Mouse (Mus musculus): ENCODE data around the gene Foxn2. TPM values are rescaled to one million over a fixed set of nuclear protein-coding genes. Genes with fewer than 3 reads are reported as not detected.

Gene Foxn2
- polyA plus RNA-seq, 1 experiment from 2014 or later, result 7.2 TPM

DNA sequence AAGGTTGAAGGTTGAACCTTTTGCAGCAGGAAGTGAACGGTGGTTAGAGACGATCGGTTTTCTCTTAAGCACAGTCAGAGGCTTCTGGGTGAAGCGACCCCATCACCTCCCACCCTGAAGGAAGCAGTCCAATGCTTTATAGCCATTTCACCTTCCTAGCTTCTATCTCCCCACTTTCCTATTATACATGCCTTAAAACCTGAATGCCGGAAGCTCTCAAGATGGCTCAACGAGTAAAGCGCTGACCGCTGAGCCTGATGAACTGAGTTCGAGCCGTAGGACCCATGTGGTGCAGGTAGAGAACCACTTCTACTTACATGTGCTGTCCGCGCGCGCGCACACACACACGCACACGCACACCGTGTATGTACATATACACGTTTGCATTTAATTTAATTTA lies 35.4 kb upstream of the Foxn2 start:
- no peaks in the 10 kb centered on the region for H3K36me3 ChIP-seq (ENCODE audit: control insufficient read depth, insufficient read depth, low read length)
- 27% methylated on average over 19 of the region's 19 CpGs for WGBS
- no peaks in the 10 kb centered on the region for H3K9me3 ChIP-seq (ENCODE audit: control insufficient read depth, low read length)
- H3K9ac ChIP-seq (ENCODE audit: low read length), result no peak overlapping the region
- H3K4me2 ChIP-seq, result peak overlapping the region; percentile 35
- no peak overlapping the region for H3K27ac ChIP-seq (ENCODE audit: low read depth, low read length)
- H3K27me3 ChIP-seq (ENCODE audit: control insufficient read depth, insufficient read depth, low read length), result peaks cover 3% of the 10 kb centered on the region; the same call in 1 of the 2 replicates
- peaks cover 9% of the 10 kb centered on the region; the same call in 1 of the 2 replicates for H3K4me1 ChIP-seq (ENCODE audit: control insufficient read depth, insufficient read depth, low read length)
- DNase-seq (ENCODE audit: low spot score, missing footprints) (peak; percentile 86), ATAC-seq (ENCODE audit: low FRiP score) (peak; percentile 25; the same call in 1 of the 2 replicates)
- H3K4me3 ChIP-seq (ENCODE audit: low read depth, low read length), result 0 out of 2 replicates have a peak overlapping the region, but pooled peaks have one; percentile 1

DNA sequence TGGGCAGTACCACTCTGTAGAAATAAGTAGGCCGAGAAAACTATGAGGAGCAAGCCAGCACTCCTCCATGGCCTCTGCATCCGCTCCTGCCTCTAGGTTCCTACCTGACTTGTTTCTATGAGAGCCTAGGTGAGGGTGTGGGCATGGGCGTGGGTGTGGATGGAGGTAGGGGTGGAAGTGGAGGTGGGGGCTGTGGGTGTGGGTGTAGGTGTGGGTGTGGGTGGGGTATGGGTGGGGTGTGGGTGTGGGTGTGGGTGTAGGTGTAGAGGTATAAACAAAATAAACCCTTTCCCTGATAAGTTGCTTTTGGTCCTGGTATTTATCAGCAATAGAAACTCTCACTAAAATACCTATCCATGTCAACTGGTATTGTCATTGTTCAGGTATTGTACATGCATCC lies 30.8 kb upstream of the Foxn2 start:
- 83% methylated on average over 3 of the region's 3 CpGs for WGBS
- Histone ChIP-seq H3K27me3 (ENCODE audit: control insufficient read depth, insufficient read depth, low read length) (no peaks in the 10 kb centered on the region), H3K36me3 (ENCODE audit: control insufficient read depth, insufficient read depth, low read length) (no peaks in the 10 kb centered on the region), H3K4me1 (ENCODE audit: control insufficient read depth, insufficient read depth, low read length) (peaks cover 5% of the 10 kb centered on the region; the same call in 1 of the 2 replicates), H3K9me3 (ENCODE audit: control insufficient read depth, low read length) (no peaks in the 10 kb centered on the region), H3K4me3 (ENCODE audit: low read depth, low read length) (no peak overlapping the region), H3K27ac (ENCODE audit: low read depth, low read length) (no peak overlapping the region), H3K4me2 (no peak overlapping the region), H3K9ac (ENCODE audit: low read length) (no peak overlapping the region)
- no peak for ATAC-seq (ENCODE audit: low FRiP score)
- no peak for DNase-seq (ENCODE audit: low spot score, missing footprints)

DNA sequence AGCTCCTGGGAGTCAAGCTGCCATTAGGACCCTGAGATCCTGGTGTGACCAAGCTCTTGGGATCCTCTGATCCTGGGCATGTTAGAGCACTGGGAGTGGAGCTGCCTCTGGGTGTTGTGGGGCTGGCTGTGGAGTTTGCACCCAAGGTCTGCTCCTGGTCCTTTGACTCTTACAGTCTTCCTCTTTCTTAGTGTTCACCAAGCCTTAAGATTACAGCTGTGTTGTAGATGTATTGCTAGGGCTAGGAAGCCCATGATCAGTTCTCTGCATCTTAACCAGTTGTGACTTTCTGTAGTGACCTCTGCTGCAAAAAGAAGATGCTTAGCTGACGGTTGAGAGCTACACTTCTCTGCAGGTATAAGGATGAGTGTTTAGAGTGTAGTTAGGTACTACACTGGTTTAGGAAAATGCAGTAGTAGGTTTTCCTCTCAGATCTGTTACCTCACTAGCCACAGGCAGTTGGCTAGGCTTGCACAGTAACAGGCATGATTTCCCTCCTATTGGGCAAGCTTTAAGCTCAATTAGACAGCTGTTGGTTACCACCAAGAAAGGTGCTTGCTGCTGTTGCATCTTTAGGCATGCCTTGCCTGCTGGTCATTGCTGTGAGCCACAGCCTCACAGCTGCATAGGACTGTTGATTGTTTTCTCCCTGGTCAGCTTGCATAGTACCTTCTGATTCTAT lies 27.2 kb upstream of the Foxn2 start:
- Histone ChIP-seq H3K9ac (ENCODE audit: low read length) (no peak overlapping the region), H3K4me1 (ENCODE audit: control insufficient read depth, insufficient read depth, low read length) (no peaks in the 10 kb centered on the region), H3K4me2 (no peak overlapping the region), H3K27me3 (ENCODE audit: control insufficient read depth, insufficient read depth, low read length) (no peaks in the 10 kb centered on the region), H3K36me3 (ENCODE audit: control insufficient read depth, insufficient read depth, low read length) (no peaks in the 10 kb centered on the region), H3K9me3 (ENCODE audit: control insufficient read depth, low read length) (no peaks in the 10 kb centered on the region), H3K4me3 (ENCODE audit: low read depth, low read length) (no peak overlapping the region), H3K27ac (ENCODE audit: low read depth, low read length) (no peak overlapping the region)
- ATAC-seq (ENCODE audit: low FRiP score) (no peak), DNase-seq (ENCODE audit: low spot score, missing footprints) (no peak)
- WGBS, result 90% methylated on average over 1 of the region's 1 CpGs

DNA sequence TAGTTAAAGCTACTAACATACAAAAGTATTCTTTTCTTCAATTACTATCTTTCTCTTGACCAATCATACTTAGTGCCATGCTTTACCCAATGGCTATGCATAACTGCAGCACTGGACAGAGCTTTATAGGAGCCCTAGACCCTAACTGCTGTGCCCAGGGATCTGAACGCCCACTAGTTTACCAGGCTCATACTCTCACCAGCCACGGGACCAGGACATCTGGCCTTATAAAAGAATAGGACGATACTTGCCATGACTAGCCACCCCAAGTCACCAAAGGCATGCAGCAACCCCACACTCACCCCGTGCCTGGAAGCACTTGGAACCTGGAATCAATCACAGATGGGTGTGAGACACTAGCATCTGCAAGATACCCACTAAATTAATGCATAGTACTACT lies 20.1 kb upstream of the Foxn2 start:
- H3K4me1 ChIP-seq (ENCODE audit: control insufficient read depth, insufficient read depth, low read length), result no peaks in the 10 kb centered on the region
- no peaks in the 10 kb centered on the region for H3K9me3 ChIP-seq (ENCODE audit: control insufficient read depth, low read length)
- WGBS, result 88% methylated on average over 4 of the region's 4 CpGs
- ATAC-seq (ENCODE audit: low FRiP score) (no peak), DNase-seq (ENCODE audit: low spot score, missing footprints) (no peak)
- H3K4me3 ChIP-seq (ENCODE audit: low read depth, low read length), result no peak overlapping the region
- no peaks in the 10 kb centered on the region for H3K36me3 ChIP-seq (ENCODE audit: control insufficient read depth, insufficient read depth, low read length)
- H3K27ac ChIP-seq (ENCODE audit: low read depth, low read length), result no peak overlapping the region
- no peak overlapping the region for H3K9ac ChIP-seq (ENCODE audit: low read length)
- no peak overlapping the region for H3K4me2 ChIP-seq
- H3K27me3 ChIP-seq (ENCODE audit: control insufficient read depth, insufficient read depth, low read length), result no peaks in the 10 kb centered on the region

DNA sequence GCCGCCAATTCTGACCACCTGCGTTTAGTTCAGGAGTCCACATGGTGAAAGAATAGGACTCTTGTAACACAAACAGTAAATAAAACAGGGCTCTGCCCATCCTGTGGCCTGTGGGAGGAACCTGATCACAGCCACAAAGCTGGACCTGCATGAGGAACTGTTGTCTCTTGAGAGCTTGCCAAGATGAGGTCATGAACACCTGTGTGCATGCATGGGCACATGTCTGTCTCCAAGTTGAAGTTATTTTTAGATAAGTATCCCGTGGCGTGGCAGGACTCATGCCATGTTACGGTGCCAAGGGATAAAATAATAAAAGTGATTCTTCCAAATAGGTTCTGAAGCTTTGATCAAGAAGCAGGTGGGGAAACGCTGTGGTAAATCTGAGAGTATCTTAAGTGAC lies 19.3 kb upstream of the Foxn2 start:
- no peaks in the 10 kb centered on the region for H3K27me3 ChIP-seq (ENCODE audit: control insufficient read depth, insufficient read depth, low read length)
- DNase-seq (ENCODE audit: low spot score, missing footprints), result no peak
- H3K4me2 ChIP-seq, result no peak overlapping the region
- H3K4me1 ChIP-seq (ENCODE audit: control insufficient read depth, insufficient read depth, low read length), result no peaks in the 10 kb centered on the region
- ATAC-seq (ENCODE audit: low FRiP score), result no peak
- H3K36me3 ChIP-seq (ENCODE audit: control insufficient read depth, insufficient read depth, low read length), result no peaks in the 10 kb centered on the region
- 94% methylated on average over 6 of the region's 6 CpGs for WGBS
- H3K9me3 ChIP-seq (ENCODE audit: control insufficient read depth, low read length), result no peaks in the 10 kb centered on the region
- no peak overlapping the region for H3K9ac ChIP-seq (ENCODE audit: low read length)
- no peak overlapping the region for H3K27ac ChIP-seq (ENCODE audit: low read depth, low read length)
- no peak overlapping the region for H3K4me3 ChIP-seq (ENCODE audit: low read depth, low read length)

DNA sequence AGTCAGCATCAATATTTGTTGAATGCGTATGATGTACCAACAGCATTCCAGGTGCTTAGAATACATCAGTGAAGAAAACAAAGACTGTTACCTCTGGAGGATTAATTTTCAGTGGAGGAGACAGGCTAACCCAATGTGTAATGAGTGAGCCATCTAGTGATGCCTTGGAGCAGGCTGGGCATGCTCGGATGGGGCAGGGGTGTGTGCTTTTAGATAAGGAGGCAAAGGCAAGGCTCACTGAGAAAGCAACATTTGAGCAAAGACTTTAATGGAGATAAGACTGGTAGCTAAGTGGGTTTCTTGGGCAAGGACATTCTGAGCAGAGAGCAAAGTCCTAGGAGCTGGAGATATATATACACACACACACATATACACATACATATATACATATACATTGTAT lies 9.8 kb upstream of the Foxn2 start:
- no peak overlapping the region for H3K4me3 ChIP-seq (ENCODE audit: low read depth, low read length)
- no peaks in the 10 kb centered on the region for H3K36me3 ChIP-seq (ENCODE audit: control insufficient read depth, insufficient read depth, low read length)
- no peak overlapping the region for H3K4me2 ChIP-seq
- no peak overlapping the region for H3K27ac ChIP-seq (ENCODE audit: low read depth, low read length)
- H3K9me3 ChIP-seq (ENCODE audit: control insufficient read depth, low read length), result no peaks in the 10 kb centered on the region
- 84% methylated on average over 2 of the region's 2 CpGs for WGBS
- ATAC-seq (ENCODE audit: low FRiP score), result no peak
- H3K4me1 ChIP-seq (ENCODE audit: control insufficient read depth, insufficient read depth, low read length), result no peaks in the 10 kb centered on the region
- H3K9ac ChIP-seq (ENCODE audit: low read length), result no peak overlapping the region
- peak; percentile 67 for DNase-seq (ENCODE audit: low spot score, missing footprints)
- no peaks in the 10 kb centered on the region for H3K27me3 ChIP-seq (ENCODE audit: control insufficient read depth, insufficient read depth, low read length)

DNA sequence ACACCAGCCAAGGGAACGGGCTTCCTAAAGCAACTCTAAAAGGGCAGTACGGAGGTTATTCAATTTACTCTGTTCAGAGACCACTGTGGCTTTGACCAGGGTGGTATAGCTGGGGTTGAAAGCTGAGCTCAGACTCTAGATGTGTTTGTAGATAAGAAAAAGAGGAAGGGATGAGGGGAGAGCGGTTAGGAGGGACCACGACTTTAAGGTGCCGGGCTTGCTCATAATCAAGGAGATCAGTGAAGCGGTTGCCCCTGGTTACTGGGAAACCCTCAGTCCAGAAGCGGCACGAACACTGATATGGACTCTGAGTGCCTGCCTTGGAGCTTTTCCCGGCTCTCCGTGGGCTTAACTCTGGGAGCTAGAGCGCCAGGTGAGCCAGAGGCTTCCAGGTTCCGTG lies 9.0 kb upstream of the Foxn2 start:
- no peak overlapping the region for H3K4me3 ChIP-seq (ENCODE audit: low read depth, low read length)
- WGBS, result 88% methylated on average over 12 of the region's 12 CpGs
- H3K4me1 ChIP-seq (ENCODE audit: control insufficient read depth, insufficient read depth, low read length), result no peaks in the 10 kb centered on the region
- H3K4me2 ChIP-seq, result no peak overlapping the region
- no peaks in the 10 kb centered on the region for H3K27me3 ChIP-seq (ENCODE audit: control insufficient read depth, insufficient read depth, low read length)
- H3K27ac ChIP-seq (ENCODE audit: low read depth, low read length), result no peak overlapping the region
- DNase-seq (ENCODE audit: low spot score, missing footprints), result no peak
- H3K36me3 ChIP-seq (ENCODE audit: control insufficient read depth, insufficient read depth, low read length), result no peaks in the 10 kb centered on the region
- H3K9ac ChIP-seq (ENCODE audit: low read length), result no peak overlapping the region
- H3K9me3 ChIP-seq (ENCODE audit: control insufficient read depth, low read length), result no peaks in the 10 kb centered on the region
- ATAC-seq (ENCODE audit: low FRiP score), result no peak

DNA sequence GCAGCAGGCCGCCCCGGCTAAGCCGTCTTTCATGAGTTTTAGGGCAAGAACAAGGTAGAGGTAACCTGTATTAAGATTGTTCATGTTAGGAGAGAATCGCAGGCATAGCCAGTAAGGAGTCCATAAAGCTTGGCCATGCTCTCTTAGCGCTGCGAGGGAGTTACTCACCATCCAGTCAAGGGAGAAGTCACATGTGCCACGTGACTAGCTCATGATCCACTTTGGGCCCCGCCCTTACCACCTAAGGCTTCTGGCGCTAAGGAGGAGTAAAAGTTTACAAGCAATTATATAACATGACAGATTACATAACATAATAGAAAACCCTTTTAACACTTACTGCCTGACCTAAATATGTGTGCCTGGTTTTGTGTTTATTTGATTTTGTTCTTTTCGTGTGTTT lies 8.5 kb upstream of the Foxn2 start:
- no peak for ATAC-seq (ENCODE audit: low FRiP score)
- H3K27ac ChIP-seq (ENCODE audit: low read depth, low read length), result no peak overlapping the region
- no peaks in the 10 kb centered on the region for H3K27me3 ChIP-seq (ENCODE audit: control insufficient read depth, insufficient read depth, low read length)
- H3K9me3 ChIP-seq (ENCODE audit: control insufficient read depth, low read length), result no peaks in the 10 kb centered on the region
- WGBS, result 90% methylated on average over 10 of the region's 10 CpGs
- no peak for DNase-seq (ENCODE audit: low spot score, missing footprints)
- no peaks in the 10 kb centered on the region for H3K36me3 ChIP-seq (ENCODE audit: control insufficient read depth, insufficient read depth, low read length)
- no peak overlapping the region for H3K4me3 ChIP-seq (ENCODE audit: low read depth, low read length)
- no peaks in the 10 kb centered on the region for H3K4me1 ChIP-seq (ENCODE audit: control insufficient read depth, insufficient read depth, low read length)
- H3K9ac ChIP-seq (ENCODE audit: low read length), result no peak overlapping the region
- no peak overlapping the region for H3K4me2 ChIP-seq

DNA sequence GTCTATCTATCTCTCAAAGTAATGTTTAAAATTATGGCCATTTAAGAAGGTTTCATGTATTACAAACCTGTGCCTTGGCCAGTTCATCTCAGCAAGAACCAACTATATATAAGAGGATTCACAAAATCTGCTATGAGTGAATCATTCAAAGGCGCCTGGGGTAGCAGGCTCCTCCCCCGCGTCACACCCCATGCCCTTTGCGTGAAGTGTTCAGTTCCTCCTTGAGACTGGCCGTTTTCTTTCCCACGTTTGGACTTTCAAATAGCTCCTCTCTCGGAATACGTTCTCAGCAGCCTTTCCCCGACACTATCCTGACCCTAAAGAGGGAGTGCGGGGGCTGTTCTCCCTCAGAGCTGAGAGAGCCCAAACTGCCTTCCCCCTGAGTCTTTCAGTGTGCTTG lies 5.2 kb upstream of the Foxn2 start:
- DNase-seq (ENCODE audit: low spot score, missing footprints) (no peak), ATAC-seq (ENCODE audit: low FRiP score) (no peak)
- Histone ChIP-seq H3K9me3 (ENCODE audit: control insufficient read depth, low read length) (no peaks in the 10 kb centered on the region), H3K36me3 (ENCODE audit: control insufficient read depth, insufficient read depth, low read length) (no peaks in the 10 kb centered on the region), H3K27me3 (ENCODE audit: control insufficient read depth, insufficient read depth, low read length) (peaks cover 2% of the 10 kb centered on the region; the same call in 1 of the 2 replicates), H3K4me3 (ENCODE audit: low read depth, low read length) (no peak overlapping the region), H3K4me1 (ENCODE audit: control insufficient read depth, insufficient read depth, low read length) (no peaks in the 10 kb centered on the region), H3K9ac (ENCODE audit: low read length) (no peak overlapping the region), H3K27ac (ENCODE audit: low read depth, low read length) (no peak overlapping the region), H3K4me2 (no peak overlapping the region)
- WGBS, result 76% methylated on average over 10 of the region's 10 CpGs

Measured in midbrain, embryonic 11.5 days (tissue).